Mouse (Mus musculus) spleen, embryonic (tissue): ENCODE measurements at regions not wholly inside any gene's neighbourhood (a gene's known extent, or its start where the extent isn't known, plus 50 kb on each side); places are given as distances from the start of the nearest gene placed in this dataset.
"Not testable (repeated sequence)": the region's sequence is repeated elsewhere in the genome, so short reads cannot be mapped to it uniquely, and the experiment has no call there.

Source experiments
- CTCF ChIA-PET: fragments of 350-600 bp; sonication (Branson Sonifier 250); formaldehyde crosslinking; loops from one replicate; lab custom pipeline; 2022; lab: Charles Lee

- CTCF ChIA-PET: not testable (repeated sequence)
Observed at GRCm38 (mm10) chr1:14688041-14688440, 1405.1 kb downstream of the 4930444P10Rik start.

DNA sequence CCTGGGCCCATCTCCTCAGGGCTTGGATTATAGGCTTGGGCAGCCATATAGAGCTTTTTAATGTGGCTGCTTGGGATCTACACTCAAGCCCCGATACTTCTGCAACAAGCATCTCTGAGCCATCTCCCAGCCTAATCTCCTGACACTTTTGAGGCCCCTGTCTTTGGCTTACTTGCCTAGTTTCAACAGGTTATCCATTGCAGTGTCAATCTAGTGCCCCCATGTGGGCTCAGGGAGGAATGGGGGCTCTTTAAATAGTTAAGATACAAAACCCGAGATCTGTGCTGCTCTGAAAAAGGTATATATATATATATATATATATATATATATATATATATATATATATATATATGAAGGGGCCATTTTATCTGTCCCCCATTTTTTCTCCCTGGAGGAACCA, 1407.0 kb downstream of the 4930444P10Rik start:
- CTCF ChIA-PET: no interaction called here

GRCm38 (mm10) chr1:14680443-14680842, 1412.7 kb downstream of the 4930444P10Rik start:
- CTCF ChIA-PET: interaction anchor here (0.6 kb wide), 1 partner anchor 25 kb away, joined by 3 read pairs; no protein-coding TSS in a partner anchor

- CTCF ChIA-PET: no interaction called here
Observed at GRCm38 (mm10) chr1:14672393-14672999, 1420.6 kb downstream of the 4930444P10Rik start.

- CTCF ChIA-PET: no interaction called here
Observed at GRCm38 (mm10) chr1:14662706-14663312, 1430.3 kb downstream of the 4930444P10Rik start.

DNA sequence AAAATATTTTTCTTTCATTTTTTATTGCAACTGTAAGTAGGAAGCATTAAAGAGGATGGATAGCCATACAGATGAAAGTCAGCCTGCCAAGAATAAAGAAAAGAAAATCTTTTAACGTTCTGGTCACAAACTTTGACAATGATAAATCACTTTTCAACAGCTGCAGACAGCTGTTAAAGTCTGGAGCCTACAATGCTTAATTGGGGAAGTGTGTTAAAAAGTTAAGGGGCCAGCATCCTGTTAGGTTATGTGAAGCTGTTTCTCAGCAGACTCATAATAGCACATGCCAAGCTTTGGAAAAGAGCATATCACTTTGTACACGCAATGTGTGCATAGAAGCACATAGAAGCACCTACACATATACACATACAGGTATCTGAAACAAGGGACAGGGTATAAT, 1431.3 kb downstream of the 4930444P10Rik start:
- CTCF ChIA-PET: no interaction called here

- CTCF ChIA-PET: no interaction called here
Observed at GRCm38 (mm10) chr1:14650346-14650745, 1442.8 kb downstream of the 4930444P10Rik start.

DNA sequence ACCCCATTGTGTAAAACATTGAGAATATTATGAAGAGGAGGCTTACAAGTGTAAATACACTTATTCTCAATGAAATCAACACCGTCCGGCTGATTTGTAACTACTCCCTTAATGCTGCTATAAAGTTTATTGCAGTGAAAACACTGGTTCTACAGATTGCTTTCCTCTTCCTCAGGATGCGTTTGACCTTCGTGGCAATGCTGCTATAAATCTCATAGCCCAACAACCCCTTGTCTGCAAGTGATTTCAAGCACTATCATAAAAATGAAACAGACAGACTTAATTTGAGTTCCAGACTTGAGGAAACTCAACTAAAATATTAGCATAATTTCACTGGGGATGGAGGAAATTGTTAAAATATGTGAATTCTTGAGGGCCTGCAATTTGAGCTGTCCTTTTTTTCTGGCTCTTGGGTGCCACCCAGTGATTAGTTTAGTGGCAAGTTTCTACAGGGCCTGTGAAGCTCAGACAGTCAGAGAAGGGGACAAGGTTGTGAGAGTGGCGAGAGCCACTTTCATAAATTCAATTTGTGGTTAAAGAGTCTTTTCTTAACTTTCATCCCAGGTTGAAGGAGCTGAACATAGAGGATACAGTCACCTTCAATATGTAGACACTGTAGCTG, 1457.4 kb downstream of the 4930444P10Rik start:
- CTCF ChIA-PET: interaction anchor here (0.7 kb wide), 1 partner anchor 1115 kb away, joined by 5 read pairs; no protein-coding TSS in a partner anchor

DNA sequence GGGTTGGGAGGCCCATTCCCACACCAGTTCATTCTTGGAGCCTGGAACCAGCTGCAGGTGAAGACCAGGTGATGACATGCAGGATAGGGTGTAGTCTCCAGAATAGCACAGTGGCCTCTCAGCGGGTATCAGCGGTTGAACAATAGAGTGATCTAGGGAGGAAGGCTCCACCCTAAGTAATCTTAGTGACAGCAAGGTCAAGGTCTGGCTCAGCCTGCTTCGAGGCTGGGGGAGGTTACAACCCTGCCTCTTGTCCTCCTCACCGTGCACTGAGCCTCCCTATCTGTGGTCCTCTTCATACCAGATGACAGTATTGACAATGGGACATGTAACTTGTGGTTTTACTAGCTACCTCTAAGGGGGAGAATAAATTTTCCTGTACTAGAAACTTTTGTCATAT, 1461.1 kb downstream of the 4930444P10Rik start:
- CTCF ChIA-PET: no interaction called here

GRCm38 (mm10) chr1:14627204-14627603, 1465.9 kb downstream of the 4930444P10Rik start:
- CTCF ChIA-PET: no interaction called here

DNA sequence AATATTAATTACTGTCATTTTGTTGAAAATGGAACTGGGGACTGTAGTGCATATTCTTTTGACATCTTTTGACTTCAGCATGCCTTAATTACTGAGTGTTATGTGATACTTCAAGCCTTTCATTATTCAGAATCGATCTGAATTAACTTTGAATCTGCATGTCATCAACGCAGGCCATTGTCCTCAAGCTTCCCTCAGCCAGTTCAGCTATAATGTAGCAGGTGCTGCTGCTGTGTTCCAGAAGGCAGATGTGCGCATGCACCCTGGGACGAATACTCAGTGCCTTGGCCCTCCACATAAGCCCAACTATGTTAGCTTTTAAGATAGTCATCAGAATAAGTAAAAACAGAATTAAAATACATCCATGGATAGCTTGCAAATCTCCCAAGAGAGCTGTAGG, 1466.4 kb downstream of the 4930444P10Rik start:
- CTCF ChIA-PET: no interaction called here

DNA sequence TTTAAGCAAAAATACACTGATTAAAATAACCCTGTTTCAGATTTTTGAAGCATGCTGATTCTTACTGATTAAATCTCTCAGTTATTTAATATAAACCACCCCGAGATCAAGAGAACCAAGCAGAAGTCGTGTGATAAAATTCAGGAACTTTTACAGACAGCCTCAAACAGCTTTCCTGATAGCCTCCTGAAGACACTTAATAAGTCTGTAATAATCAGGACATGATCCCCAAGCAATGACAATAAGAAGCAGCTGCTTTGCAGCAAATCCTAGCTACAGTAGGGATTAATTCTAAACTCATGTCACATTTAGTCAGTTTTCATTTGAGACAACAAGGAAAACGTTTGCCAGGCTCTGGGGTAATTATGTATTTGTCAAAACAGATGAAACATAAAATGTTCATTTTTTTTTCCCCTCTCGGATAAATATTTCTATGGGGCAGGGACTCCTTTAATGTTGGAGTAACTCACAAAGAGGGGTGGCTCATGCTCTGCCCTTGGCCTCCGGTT, 1472.1 kb downstream of the 4930444P10Rik start:
- CTCF ChIA-PET: no interaction called here

GRCm38 (mm10) chr1:14613232-14613894, 1479.8 kb downstream of the 4930444P10Rik start:
- CTCF ChIA-PET: no interaction called here

DNA sequence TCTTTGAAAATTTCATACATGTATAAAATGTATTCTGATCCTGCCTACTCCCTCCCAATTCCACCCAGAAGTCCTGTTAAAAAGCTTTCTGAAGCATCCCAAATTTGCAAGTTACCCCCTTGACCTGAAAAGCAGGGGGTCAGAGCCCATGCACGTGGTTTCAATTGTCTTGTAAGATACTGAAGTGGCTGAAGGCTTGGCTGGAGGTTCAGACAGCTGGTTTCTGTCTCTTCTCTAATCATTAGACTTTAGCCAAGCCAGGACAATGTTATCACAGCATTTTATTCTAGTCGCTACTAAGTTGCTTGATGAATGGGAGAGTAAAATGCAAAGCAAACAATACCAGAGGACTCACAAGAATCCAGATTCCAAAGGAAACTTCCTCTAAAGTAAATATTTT, 1484.1 kb downstream of the 4930444P10Rik start:
- CTCF ChIA-PET: no interaction called here

DNA sequence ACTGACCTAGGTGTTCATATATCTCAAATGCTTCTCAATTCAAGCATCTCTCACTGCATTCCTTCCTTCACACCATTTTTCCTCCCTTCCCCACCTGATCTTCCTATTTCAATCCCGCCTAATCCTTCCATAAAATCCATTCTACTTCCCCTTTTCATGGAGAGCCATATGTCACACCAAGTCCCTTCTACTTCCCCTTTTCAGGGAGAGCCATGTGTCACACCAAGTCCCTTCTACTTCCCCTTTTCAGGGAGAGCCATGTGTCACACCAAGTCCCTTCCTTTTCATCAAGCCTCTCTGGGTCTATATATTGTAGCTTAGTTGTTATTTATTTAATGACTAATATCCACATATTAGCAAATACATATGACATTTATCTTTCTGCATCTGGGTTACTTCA, 1497.2 kb downstream of the 4930444P10Rik start:
- CTCF ChIA-PET: no interaction called here

DNA sequence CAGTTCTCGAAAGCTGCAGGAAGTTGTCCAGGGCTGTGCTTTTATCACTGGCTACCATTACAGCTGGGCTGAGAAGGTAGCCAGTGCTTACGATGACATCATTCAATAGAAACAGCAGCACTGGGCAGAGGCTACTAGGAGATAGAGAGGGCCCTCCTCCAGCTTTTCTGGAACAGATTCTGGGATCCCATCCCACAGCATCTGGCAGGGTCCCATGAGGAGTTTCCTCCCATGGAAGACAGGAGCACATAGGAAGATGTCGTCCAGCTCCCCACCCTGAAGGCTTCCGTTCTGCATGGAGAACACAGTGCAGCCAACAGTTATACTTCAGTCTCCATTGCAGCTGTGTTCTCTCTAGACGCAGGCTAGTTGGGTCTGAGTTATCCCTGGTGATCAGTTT, 1503.2 kb downstream of the 4930444P10Rik start:
- CTCF ChIA-PET: no interaction called here

GRCm38 (mm10) chr1:14579376-14579775, 1513.7 kb downstream of the 4930444P10Rik start:
- CTCF ChIA-PET: no interaction called here

DNA sequence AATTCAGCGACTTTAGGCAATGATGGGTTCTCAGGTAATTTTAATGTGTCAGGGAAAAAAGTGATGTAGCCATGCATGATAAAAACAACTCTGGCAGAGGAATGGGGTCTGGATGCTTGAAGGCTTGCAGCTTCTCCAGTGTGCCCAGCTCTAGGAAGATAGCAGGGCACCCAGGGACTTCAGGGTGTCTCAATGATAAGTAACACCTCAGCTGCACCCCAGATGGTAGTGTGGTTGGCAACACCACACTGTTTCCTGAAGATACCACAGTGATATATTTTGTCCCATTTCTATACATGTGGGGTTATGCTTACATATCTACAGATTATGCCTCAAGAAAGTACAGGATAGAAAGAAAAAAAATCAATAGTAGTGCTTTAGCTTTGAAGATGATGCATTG, 1516.9 kb downstream of the 4930444P10Rik start:
- CTCF ChIA-PET: no interaction called here

GRCm38 (mm10) chr1:14570562-14570981, 1522.6 kb downstream of the 4930444P10Rik start:
- CTCF ChIA-PET: no interaction called here

DNA sequence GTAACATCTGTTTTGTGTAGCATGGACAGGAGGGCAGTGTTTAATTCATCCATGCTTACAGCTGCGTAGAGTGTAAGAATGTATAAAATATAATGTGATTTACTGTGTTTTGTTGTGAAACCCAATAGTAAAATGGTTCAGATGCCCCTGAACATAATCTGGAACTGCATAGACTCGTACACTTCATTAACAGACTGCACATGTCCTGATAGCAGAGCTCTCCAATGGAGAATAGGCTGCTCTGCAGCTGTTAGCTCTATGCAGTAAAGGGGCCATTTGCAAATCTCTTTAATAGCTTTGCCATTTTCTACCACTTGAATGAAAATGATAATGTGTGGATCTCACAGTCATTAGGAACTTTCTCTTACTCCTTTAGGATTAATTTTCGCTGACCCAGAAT, 1523.0 kb downstream of the 4930444P10Rik start:
- CTCF ChIA-PET: no interaction called here

DNA sequence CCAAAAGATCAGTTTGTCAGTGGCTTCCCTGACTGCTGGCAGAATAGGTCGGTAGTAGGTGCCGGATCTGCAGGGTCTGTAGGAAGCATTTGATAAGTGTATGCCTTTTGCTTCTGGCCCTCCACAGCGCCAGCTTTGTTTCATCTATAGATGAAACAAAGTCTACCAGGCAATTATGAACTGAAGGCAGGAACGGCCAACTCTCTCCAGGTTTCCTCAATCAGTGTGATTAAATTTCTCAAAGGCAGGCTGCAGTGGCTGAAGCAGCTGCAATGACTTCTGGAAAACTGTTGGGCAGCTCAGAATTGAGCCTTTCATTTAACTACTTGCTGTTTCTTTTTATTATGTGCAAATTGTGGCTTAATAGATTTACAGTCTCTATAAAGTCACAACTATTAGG, 1526.1 kb downstream of the 4930444P10Rik start:
- CTCF ChIA-PET: no interaction called here

DNA sequence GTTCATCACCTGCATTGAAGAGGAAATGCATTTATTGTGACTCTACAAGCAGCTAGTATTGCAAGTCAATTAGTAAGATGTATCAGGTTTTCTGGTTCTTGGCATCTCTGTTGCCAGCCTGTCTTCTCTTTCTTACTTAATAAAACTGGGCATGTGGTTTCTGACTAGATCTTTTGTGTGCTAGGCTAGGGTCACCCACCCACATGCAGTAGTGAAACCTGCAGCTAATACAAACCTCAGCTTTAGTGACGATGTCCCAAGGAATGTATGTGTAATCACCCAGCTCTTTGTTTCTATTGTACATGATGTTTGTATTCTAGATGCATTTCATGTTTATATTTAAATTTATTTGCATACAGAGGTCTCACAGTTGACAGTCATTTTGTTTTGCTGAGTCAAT, 1526.7 kb downstream of the 4930444P10Rik start:
- CTCF ChIA-PET: no interaction called here
